Mouse (Mus musculus) heart, adult 2 months (tissue): ENCODE data around the gene Tomm40.

Source experiments
- CTCF ChIP-seq: fragments of 200-600 bp; IDR thresholded peaks from 2 replicates; pipeline ENCODE4 v1.8.1; 2022; ENCODE audit warnings: antibody characterized with exemption, mild to moderate bottlenecking, moderate library complexity
- EP300 ChIP-seq: fragments of 200-500 bp; IDR thresholded peaks from 2 replicates; pipeline ENCODE4 v1.6.1; 2011; ENCODE audit warnings: low read depth, low read length, control low read depth; ENCODE audit not compliant: insufficient read depth

DNA sequence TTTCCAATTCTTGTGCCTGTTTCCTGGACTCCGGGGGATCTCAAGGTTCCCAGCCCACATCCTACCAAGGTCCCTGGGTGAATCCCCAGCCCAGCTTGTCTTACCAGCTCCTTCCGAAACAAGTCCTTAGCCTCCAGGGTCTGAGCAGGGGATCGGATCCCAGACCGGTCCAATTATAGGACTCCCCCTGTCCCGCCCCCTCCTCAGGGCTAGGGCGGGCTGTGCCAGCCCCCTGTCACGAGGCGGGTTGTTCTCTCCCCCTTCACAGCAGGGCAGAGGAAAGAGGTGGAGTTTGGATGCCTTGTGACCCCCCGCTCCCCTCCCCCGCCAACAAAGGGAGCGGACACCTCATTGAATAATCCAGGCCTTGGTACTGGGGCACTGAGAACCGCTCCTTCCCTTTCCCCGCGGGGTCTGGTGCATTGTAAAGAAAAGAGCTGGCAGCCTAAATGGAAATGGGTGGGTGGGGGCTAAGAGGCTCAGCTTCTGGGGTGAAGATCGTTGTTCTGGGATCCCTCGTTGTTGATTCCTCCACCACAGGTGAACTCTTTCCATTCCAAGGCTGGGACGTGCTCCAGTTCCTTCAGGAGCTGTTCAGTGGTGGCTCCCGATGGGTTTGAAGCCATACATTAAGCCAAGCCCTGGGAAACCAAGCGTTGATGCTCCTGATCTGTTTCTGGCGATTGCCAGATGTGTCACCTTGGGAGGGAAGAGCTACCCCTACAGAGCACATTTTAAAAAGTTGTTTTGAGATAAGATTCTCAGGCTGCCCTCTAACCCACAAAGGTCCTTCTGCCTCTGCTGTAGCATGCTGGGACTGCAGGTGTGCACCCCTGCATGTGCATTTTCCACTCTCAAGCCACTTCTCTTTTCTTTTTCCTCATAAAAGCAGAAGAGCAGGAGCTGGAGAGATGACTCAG lies 16.1 kb downstream of the Tomm40 start, which contains the start of gene Apoe:
- TF ChIP-seq EP300 (0 out of 2 replicates have a peak, but pooled peaks have one; percentile 27), CTCF (no peak)
